Mouse (Mus musculus) gastrocnemius, adult 8-10 months (tissue): ENCODE data around the gene D16Ertd472e. TPM values are rescaled to one million over a fixed set of nuclear protein-coding genes. Genes with fewer than 3 reads are reported as not detected.
"Not testable (repeated sequence)": the region's sequence is repeated elsewhere in the genome, so short reads cannot be mapped to it uniquely, and the experiment has no call there.

Source experiments
- DNase-seq, 2 experiments: peaks; one replicate each; pipeline ENCODE4 v3.0.0; 2022; ENCODE audit warnings: low spot score in 2 of 2
- total RNA-seq, 4 experiments: library from RNA; stranded (reverse); gene quantifications; 2 replicates each; pipeline ENCODE4 v1.2.4; 2022

D16Ertd472e gene
- total RNA-seq, 4 experiments from 2014 or later, result 2.4 to 3.6 (median 2.9) TPM

DNA sequence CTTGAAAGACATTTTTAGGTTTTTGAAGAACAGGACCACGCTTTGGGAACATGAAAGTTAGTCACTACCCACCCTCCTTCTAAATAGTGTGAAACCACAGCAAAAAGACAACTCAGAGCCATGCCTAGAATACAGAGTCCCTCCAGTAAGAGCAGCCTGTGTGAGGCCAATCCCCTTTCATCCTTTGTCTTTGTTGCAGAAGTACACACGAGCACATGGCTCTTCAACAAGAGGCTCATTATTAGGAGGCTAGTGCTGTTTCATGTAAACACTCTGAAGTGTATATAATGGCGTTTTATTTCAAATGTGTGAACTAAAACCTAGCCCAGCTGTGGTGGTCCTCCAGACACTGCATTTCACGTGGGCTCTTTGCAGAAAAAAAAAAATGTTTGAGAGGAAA lies 3.5 kb downstream of the D16Ertd472e start:
- no peak for DNase-seq

DNA sequence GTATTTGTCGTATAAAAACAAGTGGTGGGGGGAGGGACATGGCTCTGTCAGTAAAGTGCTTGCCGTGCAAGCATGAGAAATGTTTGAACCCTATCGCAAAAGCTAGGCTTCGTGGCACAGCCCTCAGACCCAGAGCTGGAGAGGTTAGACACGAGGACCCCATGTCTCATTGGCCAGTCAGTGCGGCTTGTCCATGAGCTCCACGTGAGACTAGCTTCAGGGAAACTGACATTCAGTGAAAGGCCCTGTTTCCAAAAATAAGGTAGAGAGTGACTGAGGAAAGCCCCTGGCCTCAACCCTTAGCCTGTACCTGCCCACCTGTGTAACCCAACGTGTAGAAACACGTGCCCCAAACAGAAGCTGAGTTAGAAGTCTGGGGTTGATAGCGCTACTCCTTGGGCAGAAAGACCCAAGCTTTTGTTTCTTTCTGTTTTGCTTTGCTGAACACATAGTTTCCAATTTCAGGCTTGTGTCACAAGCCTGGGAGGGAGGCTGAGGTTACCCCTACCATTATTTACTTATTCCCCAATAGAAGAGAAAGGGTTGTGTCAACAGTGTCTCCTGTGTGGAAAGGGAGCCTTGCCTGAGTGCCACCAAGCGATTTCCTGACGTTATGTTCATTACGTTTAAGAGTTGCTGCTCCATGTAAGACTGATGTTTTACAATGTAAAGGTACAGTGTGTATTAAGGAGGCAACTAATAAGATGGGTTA lies 12.2 kb downstream of the D16Ertd472e start:
- no peak for DNase-seq

DNA sequence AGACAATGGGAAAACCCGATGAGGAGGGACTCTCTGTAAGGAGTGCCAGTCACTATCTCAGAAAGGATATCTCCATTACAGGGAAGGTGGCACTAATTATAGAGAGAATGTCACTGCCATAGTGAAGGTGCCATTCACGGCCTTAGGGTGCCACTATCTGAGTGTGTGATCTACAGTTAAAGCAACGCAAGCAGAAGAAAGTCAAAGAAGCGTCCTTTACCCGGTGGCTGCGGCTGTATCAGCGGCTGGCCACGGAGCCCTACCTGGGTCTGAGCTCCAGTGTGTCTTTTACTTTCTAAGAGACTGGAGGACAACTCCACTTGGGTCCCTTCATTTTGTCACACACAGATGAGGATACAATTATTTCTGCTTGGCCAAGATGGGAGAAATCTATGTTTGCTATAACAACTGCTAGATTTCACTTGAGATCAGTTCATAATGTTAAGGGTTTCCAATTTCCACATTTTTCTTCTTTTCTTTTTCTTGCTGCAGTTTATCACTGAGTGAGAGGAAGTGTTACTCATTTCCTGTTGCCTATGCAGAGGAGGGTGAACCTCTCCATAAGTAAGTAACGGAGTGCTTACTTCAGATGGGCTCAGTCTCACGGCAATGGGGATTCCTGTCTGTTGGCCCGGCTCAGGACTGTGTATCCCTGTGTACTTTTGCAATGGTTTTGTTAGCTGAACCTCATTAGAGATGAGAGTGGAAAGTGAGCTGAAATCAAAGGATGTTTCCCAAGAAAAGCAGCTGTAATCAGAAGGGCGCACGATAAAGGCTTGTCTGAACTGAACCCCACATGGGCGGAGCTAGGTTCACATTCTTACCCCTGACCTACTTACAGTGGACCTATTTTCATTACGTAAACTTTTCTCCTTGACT lies 13.2 kb downstream of the D16Ertd472e start:
- DNase-seq, result no peak

DNA sequence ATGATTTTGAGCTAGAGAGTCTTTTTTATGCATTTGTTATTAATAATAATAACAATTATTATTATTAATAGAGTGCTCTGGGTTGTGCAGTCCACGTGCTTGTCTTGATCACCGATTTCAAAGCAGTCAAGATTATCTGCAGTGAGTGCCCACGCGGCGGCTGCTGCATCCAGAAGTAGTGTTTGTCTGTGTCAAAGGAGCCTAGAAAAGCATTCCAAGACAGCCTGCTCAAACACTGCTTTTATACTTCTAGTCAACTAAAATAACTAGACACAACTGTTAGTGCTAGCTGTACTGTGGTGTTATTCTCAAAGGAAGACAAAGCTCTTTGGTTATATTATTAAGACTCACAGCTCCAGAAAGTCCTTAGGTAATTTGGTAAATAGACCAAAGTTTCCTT lies 15.9 kb downstream of the D16Ertd472e start:
- DNase-seq, result no peak

DNA sequence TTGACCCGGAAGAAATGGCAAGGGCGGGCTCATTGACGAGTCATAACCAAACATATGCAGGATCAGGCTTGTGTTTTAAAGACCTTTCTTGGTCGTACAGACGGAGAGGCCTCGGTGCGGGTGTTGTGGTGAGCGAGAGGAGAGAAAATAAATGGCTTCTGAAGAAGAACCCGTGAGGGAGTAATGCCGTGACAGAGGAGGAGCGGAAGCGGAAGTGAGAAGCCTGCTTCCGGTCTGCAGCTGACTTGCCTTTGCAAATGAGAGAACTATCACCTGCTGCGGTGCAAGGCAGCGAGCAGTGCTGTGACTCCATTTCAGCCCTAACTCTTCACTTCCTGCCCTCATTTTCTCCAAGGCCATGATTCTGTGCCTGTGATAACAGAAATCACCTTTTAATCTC lies 16.4 kb downstream of the D16Ertd472e start:
- no peak for DNase-seq

DNA sequence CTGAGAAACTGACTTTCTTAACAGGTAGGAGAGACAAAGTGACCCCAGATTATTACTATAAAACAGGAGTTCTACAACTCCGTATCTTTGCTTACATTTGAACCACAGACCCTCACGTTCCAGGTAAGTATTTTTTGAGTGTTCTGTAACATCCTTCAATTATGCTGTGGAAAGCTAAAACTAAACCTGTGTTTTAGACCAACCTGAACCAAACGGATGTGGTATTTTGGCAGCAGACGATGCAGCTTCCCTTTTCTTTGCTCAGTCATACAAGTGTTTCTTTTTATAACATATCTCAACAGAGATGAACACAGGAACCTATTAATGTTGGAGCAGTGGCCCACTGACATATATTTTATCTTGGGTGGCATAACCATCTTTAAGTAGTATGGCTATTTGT lies 18.9 kb downstream of the D16Ertd472e start:
- DNase-seq, result no peak

DNA sequence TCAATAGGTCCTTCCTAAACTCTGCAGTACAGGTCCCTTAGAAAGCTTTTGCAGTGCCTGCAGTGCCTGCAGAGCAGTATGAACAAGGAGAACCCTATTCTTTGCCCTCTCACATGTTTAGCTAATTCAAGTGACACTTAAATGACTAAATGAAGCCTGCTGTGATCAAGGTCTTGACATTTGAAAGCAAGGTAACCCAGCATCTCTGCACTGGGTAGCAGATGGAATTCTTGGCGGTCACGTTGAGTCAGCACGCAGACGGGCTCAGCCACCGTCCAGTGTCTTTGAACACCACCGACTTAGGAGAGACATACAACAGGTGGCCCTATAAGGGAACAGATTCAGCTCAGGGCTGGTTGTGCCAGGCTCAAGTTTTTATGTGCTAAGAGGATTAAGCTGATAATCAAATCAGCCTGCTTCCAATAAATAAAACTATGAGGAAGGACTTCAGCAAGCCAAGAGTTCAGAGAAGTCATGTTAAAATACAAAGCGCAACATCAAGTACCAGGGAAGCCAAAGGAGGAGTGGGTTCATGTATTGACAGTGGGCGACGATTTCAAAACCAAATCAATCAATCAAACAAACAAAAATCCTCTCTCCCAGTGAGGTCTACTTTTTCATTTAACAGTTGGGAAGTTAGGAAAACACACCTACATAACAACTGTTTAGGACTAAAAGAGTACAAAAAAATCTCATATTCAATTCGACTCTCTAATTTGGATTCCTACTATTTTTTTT lies 21.4 kb downstream of the D16Ertd472e start:
- no peak for DNase-seq

DNA sequence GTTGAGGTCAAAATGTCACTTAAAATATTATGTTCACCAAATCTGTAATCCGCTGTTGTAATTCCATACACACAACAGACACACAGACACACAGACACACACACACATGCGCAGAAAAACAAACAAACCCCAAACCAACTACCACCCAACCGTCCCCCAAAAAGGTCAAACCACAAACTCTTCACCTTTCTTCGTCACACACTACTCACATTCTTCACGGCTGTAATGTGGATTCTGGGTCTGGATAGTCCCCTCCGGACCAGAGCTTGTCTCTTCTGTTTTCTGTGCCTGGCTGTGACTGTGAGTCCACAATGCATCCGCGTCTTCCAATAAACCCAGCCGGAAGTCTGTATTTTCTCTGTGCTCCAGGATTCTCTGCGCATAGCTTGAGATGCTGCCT lies 29.1 kb downstream of the D16Ertd472e start:
- no peak for DNase-seq

DNA sequence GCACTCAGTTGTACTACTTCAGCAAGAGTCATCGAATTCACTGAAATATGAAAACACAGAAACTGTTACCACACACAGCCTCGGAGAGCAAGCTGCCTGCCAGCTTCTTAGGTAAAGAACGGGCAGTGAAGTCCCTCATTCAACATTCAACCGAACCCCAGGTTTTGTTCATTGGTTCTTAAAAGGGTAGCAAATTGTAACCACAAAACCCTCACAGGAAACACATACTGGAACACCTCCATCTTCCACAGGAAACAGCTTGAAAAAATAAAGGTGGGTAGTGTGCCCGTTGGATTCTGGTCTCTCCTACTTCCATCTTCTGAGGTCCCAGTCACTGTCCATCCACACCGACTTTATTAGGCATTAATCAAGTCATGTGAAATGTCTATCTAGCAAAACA lies 30.0 kb downstream of the D16Ertd472e start:
- DNase-seq, result no peak

DNA sequence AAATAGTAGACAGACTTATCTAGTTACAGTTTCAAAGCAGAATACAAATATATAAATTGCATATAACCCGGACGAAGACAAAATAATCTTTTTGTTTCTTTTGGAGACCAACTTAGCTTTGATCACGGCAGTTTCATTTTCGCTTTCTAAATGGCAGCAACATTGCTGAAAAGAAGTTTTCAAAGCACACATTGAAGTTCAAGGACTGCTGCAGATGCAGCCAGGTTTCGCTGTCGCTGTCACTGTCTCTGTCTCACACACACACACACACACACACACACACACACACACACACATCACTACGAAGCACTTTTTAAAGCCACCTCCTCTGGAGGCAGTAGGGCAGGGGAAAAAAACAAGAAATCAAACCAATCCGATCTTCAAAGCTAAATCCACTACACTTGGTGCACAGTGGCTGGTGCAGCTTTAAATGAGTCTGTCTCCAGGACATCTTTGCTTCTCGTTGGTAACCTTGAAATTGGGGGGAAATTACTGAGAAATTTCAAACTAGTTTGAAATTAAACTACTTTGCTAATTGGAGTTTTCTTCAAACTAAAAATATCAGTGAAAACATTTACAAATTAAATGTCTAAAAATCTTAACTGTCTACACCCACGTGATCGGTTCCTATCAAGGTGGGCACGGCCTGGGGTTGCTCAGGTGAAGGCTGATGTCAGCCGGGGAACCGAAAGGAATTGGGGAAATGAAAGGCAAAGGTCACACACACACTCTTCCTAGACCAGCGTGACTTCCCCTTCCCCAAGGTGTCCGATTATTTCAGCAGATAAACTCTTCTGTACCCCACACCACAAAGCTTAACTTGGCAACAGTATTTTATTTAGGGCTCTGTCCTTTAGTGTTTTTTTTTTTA lies 35.9 kb downstream of the D16Ertd472e start:
- DNase-seq, result no peak

DNA sequence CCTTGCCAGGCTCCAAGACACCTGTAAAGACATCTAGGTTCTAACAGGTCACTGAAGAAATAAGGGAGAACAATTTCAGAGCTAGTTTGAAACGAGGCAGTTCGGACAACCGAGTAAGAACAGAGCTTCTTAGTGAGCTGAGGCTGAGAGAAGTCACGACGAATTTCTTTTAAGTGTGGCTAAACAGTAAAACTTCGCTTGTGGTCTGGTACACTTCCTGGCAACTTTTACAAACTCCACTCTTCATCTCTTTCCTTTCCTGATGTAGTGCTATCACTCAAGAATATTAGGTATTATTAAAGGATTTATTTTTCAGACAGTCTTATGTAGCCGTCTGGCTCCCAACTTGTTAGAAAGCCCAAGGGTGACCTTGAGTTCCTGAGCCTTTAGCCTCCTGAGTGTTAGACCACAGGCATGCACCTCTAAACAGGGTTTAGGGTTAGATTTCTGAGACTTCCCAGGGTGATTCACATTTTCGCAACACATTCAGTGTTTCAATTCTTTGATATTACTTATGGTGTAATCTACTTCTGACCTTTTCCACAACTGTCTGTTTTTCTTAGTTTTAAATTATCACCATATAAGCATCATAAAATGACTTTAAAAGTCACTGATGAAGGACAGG lies 38.6 kb downstream of the D16Ertd472e start:
- DNase-seq, result no peak

DNA sequence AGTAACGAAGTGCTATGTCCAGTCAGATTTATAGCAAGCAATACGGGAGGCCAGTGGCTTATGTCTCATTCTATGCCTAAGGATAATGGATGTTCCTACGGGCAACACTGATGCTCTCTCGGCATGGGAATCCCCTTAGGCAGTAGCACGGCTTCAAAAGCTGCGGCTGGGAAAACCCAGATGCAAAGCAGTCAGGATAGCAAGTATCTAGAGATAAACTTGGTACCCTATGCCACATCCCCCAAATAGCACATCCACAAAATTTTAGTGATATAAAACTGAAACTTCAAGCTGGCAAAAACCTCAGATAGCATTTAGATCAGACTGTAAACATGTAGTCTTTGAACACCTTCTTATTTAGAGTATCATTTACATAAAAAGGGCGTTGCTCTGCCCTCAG lies 39.2 kb downstream of the D16Ertd472e start:
- DNase-seq, result no peak

DNA sequence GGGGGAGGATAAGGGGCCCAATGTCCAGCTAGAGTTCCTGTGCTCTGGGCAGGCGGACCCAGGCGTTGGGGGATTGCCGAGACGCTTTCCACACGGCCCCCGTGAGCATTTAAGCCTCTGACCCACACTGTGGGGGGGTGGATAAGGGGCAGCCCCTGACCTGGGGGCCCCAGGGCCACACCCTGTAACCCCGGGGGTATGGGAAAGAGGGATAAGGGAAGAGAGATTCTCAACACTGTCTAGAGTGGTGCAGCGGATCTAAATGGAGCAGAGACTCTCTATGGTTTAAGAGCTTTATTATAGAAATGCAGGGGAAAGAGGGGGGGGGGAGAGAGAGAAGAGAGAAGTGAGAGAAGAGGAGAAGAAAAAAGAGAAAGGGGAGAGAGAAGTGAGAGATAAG lies 42.0 kb downstream of the D16Ertd472e start:
- DNase-seq, result no peak

DNA sequence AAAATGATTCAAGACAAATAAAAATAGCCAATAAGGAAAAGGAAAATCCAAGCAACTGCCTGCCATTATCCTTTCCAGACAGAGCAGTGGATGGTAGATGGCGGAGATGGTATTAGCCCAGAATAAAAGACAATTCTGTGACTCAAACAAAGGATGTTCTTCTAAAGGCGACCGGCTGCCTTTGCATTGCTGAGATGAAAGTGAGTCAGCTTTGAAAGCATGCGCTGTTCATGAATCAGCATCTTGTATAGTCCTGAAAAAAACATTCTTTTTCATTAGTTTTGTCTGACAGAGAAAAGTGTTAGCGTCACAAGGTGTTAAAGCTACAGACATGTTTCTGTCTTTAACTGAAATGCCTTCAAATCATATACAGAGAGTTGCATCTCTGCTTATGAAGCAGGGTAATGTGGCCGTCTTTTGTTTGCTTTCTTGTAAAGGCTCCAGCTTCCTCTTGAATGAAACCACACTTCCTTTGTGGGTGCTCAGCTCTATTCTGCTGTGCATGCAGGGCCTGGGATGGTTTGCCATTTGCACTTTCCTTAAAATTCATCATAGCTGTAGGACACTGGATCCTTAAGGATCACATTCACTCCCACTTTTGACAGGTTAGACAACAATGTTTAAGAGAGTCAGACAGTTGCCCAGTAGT lies 44.4 kb downstream of the D16Ertd472e start:
- DNase-seq, result no peak

DNA sequence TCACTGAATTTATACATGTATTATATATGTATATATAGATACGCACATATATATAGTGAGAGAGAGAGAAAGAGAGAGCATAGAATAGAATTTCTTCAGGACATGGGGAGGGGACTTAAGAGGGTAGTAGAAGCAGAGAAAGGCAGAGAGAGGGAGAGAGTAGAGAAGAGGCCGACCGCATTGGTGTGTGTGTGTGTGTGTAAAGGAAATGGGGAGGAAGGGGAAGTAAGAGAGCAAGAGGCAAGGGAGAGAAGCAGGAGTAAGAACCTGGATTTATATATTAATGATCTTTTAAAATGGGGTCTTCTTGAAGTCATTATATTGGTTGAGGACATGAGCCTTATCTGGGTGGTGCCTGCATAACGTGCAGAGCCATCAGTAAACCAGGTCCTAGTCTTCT lies 53.5 kb downstream of the D16Ertd472e start:
- no peak for DNase-seq

DNA sequence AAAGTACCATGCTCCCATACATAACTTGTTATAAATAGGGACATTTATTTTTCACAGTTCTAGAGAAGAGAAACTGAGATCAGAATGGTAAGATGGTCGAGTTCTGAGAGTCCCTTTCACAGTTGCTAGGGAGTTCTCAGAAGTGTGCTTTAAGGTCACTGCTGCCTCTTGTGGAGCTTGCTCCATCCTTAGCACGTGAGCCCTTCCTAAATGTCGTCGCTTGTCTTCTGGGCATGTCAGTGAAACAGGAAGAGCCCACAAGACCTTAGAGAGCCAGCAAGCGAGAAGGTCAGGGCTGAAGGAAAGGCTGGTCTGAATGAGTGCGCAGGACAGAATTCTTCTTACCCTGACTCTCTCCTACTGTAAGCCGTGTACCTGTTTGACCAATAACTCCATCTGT lies 57.8 kb downstream of the D16Ertd472e start:
- no peak for DNase-seq

DNA sequence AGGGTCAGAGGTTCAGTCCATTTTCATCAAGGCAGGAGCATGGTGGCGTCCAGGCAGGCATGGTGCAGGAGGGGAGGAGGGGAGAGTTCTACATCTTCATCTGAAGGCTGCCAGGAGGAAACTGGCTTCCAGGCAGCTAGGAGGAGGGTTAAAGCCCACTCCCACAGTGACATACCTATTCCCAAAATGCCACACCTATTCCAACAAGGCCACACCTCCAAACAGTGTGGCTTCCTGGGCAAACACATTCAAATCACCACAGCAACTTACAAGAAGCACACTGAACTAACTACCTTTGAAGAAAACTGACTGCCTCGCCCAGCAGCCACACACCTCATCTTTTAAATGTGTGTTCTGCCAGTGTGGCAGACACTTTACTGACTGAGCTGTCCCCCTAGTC lies 59.3 kb downstream of the D16Ertd472e start:
- no peak for DNase-seq

DNA sequence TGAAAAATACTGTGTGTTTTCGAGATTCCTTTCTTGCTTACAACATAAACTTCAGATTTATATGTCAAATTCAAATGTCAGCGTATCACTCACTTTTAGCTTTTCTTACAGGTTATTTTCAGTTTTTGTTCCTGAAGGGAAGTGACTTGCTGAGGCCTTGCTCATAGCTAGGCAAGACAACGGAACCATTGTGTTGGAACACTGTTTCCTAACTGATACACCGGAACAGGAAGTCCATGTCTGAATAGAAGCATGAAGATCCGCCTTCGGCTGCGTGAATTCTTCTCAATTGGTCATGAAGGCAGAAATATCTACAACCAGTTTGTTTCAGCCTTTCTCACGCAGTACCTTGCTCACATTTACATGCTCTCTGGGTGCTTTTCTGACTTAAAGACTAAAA lies 65.0 kb downstream of the D16Ertd472e start:
- no peak for DNase-seq

DNA sequence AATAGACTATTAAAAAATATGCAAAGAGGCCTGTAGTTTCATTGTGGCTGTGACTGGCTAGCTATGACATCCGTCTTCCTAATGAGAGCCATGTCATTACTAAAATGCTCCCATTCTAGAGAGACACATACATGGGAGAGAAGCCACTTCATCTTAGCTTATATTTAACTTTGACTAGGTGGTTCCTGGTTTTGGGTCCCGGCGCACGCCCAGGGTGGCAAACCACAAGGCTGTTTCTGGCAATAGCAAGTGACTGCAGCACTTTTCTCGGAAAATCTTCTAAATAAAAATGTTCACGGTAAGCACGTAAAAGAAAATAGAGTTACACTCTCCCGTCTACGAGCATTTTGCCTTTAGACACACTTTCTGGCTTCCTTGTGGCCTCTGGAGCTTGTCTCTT lies 74.0 kb downstream of the D16Ertd472e start:
- DNase-seq, result no peak

DNA sequence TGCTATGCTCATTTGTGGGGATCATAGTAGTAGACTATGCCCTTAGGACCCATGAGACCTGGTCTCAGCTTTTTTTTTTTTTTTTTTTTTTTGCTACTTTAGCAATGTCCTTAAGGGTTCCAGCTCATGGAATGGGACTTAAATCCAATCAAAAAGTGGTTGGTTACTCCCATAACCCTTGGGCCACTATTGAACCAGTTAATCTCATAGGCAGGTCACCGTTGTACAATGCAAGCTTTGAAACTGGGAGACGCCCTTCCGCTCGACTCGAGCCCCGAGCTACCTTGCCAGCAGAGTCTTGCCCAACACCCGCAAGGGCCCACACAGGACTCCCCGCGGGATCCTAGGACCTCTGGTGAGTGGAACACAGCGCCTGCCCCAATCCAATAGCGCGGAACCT lies 83.8 kb downstream of the D16Ertd472e start:
- not testable (repeated sequence) for DNase-seq
